ENCODE assay signal across 8 mouse cellular contexts in the genomic region with DNA sequence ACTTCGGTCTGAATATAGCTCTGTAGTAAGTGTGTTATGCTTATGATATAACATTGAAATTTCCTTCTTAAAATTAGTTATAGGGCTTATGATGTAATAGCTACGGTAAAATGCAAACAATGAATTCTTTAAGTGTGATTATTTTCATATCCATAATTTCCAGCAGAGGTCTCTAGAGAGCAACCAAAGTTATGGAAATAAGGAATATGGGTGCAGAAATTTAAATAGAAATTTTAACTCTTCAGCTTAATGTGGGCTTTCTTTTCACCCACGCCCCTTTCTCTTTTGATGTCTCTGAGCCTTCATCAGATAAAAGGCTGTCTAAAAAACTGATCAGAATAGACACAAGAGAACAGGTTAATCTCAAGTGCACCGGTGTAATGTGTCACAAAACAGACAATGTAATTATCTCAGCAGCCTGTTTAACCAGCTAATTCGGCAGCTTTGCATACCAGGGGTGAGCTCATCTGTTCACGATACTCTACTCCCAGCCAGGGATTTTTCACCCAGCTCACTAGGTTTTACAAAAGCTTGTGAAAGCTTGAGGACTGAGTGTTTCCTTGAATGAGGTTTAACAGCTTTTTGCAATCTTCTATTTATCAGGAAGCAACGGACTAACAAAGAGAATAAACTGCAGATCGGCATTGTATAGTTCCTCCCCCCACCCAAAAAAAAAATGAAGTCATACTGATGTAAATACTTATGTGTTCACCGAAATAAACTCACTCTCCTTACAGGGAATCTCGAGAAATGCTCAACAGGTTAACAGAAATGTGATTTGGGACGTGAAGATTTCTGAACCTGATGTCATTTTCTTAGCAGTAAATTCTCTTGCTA.
A peak's percentile ranks its signal among the peaks of the same experiment; 100 is the strongest.
DNase-seq lines count a peak whose midpoint lies in the region; ATAC-seq and TF ChIP-seq lines count a peak whose summit lies in the region.

No protein-coding gene starts in this region.

- DNase-seq in layer of hippocampus, adult 11-12 months (ENCODE audit: low spot score): peak; percentile 3
- DNase-seq in layer of hippocampus, adult 9-11 months: no peak
- DNase-seq in CH12.LX (ENCODE audit: extremely low read depth): peak; percentile 36
- DNase-seq in c-Kit-positive CD71-negative TER-119-negative erythroid progenitor cells, embryonic 14.5 days (ENCODE audit: low read depth): peak; percentile 44
- peak; percentile 65 for DNase-seq in hindbrain, postnatal 0 days (ENCODE audit: low spot score)
- peak; percentile 57 for DNase-seq in retina, postnatal 1 day
- DNase-seq in B cell, adult 2 months: no peak
- no peak for DNase-seq in adrenal gland, adult 2 months

- H3K4me2 ChIP-seq in CH12.LX (ENCODE audit: insufficient read depth, low read depth, poor library complexity, severe bottlenecking): 0 out of 2 replicates have a peak overlapping the region, but pooled peaks have one; percentile 29
- peak overlapping the region; percentile 44 for H3K4me2 ChIP-seq in hindbrain, postnatal 0 days (ENCODE audit: low read depth, low read length)

- WGBS in hindbrain, postnatal 0 days: 43% methylated on average over 11 of the region's 11 CpGs

- no peaks in the 10 kb centered on the region for H3K9me3 ChIP-seq in CH12.LX (replicated peaks; ENCODE audit: low read length)
- H3K9me3 ChIP-seq in hindbrain, postnatal 0 days (ENCODE audit: low read length): no peaks in the 10 kb centered on the region

- TF ChIP-seq EP300 in CH12.LX (IDR thresholded peaks at IDR 0.05; ENCODE audit: low read length): no peak

- TF ChIP-seq CTCF in CH12.LX (conservative IDR thresholded peaks at IDR 0.05 in 1 of 2, IDR thresholded peaks at IDR 0.05 in 1 of 2; ENCODE audit: low read depth in 2 of 2, low read length in 2 of 2): peak in 1 of 2 experiments; percentile 34; a peak in 2 of 4 replicates
- peak; percentile 40 for TF ChIP-seq CTCF in hindbrain, postnatal 0 days (IDR thresholded peaks at IDR 0.05; ENCODE audit: low read depth)

- TF ChIP-seq RAD21 in CH12.LX (IDR thresholded peaks at IDR 0.05; ENCODE audit: low read depth, low read length): peak; percentile 36

- dilution Hi-C loops in CH12.LX (cut with MboI; ENCODE audit: extremely low pct_ligation_motif_present, extremely low pct_unique_long_range_greater_than_20kb, low sequenced_read_pairs): no loop called here

- no peak for TF ChIP-seq POLR2A in CH12.LX (IDR thresholded peaks at IDR 0.05; ENCODE audit: low read depth, low read length)

- in situ Hi-C loops in CH12.LX (cut with MboI; ENCODE audit: low pct_ligation_motif_present, low pct_unique_long_range_greater_than_20kb, low sequenced_read_pairs): no loop called here

- H3K9ac ChIP-seq in CH12.LX (ENCODE audit: insufficient read depth, low read depth): no peak overlapping the region
- no peak overlapping the region; the same call in 1 of the 2 replicates for H3K9ac ChIP-seq in hindbrain, postnatal 0 days (replicated peaks; ENCODE audit: low read length)

- H3K4me3 ChIP-seq in CH12.LX (replicated peaks in 1 of 3; ENCODE audit: low read depth in 2 of 3, low read length in 2 of 3, poor library complexity in 1 of 3): no peak overlapping the region
- H3K4me3 ChIP-seq in hindbrain, postnatal 0 days (ENCODE audit: low read length): no peak overlapping the region

- no peaks in the 10 kb centered on the region for H3K36me3 ChIP-seq in CH12.LX (replicated peaks in 1 of 2; ENCODE audit: control insufficient read depth in 1 of 2, insufficient read depth in 1 of 2, low read length in 1 of 2)
- H3K36me3 ChIP-seq in hindbrain, postnatal 0 days (ENCODE audit: insufficient read depth, low read length): no peaks in the 10 kb centered on the region

- 0 out of 4 replicates have a peak, but pooled peaks cover 0 to 3% of the 10 kb centered on the region in 2 experiments for H3K4me1 ChIP-seq in CH12.LX (ENCODE audit: control insufficient read depth in 1 of 2, insufficient read depth in 2 of 2)
- no peaks in the 10 kb centered on the region for H3K4me1 ChIP-seq in hindbrain, postnatal 0 days (ENCODE audit: insufficient read depth, low read length)

- no peaks in the 10 kb centered on the region for H3K79me2 ChIP-seq in CH12.LX (replicated peaks; ENCODE audit: control insufficient read depth, extremely low read depth, insufficient read depth, poor library complexity, severe bottlenecking)

- H3K27me3 ChIP-seq in CH12.LX (replicated peaks): no peaks in the 10 kb centered on the region
- H3K27me3 ChIP-seq in hindbrain, postnatal 0 days (ENCODE audit: insufficient read depth, low read length): no peaks in the 10 kb centered on the region

- ATAC-seq in hindbrain, postnatal 0 days: peak; percentile 63

- H3K27ac ChIP-seq in CH12.LX (ENCODE audit: insufficient read depth, low read depth): no peak overlapping the region
- H3K27ac ChIP-seq in hindbrain, postnatal 0 days: no peak overlapping the region

TF ChIP-seq in CH12.LX, 34 proteins besides CTCF, POLR2A, EP300 and RAD21:
- TF ChIP-seq SMC3 (IDR thresholded peaks at IDR 0.05; ENCODE audit: low read depth, low read length) (peak; percentile 24; the same call in 1 of the 2 replicates), PAX5 (IDR thresholded peaks at IDR 0.05; ENCODE audit: low read length) (no peak)
TF ChIP-seq in CH12.LX: peak in this region for 1.

Comparison
In these comparisons a context has a peak if more than half of its experiments do, and no peak if none do; other contexts are left out.
1. DNase-seq: peak in layer of hippocampus, adult 11-12 months (single experiment), CH12.LX (single experiment), c-Kit-positive CD71-negative TER-119-negative erythroid progenitor cells, embryonic 14.5 days (single experiment), hindbrain, postnatal 0 days (single experiment) and retina, postnatal 1 day (single experiment); none in layer of hippocampus, adult 9-11 months (single experiment), B cell, adult 2 months (0 of 2) and adrenal gland, adult 2 months (single experiment).